Mouse (Mus musculus) T-helper 2 cell (primary cell): Measurements from ENCODE around the gene Reep6.

ENCODE experiments used
- in situ Hi-C: fragments of 300-600 bp; cut with MboI, MseI; formaldehyde crosslinking; loops from one replicate; pipeline ENCODE4 v1.15.1; 2025; ENCODE audit warnings: high pct_unique_total_duplicates

Reep6 gene

DNA sequence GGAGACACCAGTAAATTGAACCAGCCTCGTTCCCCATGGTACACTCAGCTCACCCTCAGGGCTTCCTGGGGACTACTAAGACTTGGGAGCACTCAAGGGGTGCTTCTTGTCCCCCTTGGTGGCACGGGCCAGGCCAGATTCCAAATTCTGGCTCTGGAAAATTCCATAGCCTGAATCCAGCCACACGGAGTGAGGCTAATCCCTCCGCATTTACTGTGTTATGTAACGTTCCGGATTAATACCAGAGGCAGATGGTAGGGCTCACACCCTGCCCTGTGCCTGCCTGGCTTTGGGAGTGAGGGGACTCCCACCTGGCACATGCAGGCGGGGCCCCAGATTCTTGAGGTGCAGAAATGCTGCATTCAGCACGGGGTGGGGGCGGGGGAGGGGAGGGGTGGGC is 25.7 kb downstream of the Reep6 start:
- in situ Hi-C loops = no loop called here

- in situ Hi-C loops = no loop called here
Measured at GRCm38 (mm10) chr10:80356001-80356682, 26.4 kb downstream of the Reep6 start, which contains the start of gene Plk5. Gene Plk5, plus strand, starts transcription at chr10:80356459.

GRCm38 (mm10) chr10:80356737-80357136 is 27.0 kb downstream of the Reep6 start:
- in situ Hi-C loops = no loop called here

GRCm38 (mm10) chr10:80357336-80357735 is 27.6 kb downstream of the Reep6 start:
- in situ Hi-C loops = no loop called here

- in situ Hi-C loops = no loop called here
Measured at GRCm38 (mm10) chr10:80357994-80358639, 28.4 kb downstream of the Reep6 start.

DNA sequence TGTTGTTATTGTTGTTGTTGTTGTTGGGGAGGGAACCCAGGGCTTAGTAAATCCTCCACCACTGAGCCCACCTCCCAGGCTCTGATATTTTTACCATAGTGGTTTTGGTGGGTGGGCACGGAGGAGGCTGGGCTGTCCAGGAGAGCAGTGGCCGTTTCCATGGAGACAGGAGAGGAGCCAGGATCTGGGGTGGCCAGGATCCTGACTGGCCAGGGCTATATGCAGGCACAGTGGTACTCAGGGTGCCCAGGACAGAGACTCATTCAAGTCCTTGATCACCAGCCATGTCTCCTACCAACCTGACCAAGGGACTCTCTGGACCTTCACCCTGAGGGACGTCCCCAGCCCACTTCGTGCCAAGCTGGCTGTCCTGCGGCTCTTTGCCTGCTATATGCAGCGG is 34.0 kb downstream of the Reep6 start:
- in situ Hi-C loops = no loop called here

- in situ Hi-C loops = no loop called here
Measured at GRCm38 (mm10) chr10:80365736-80366135, 36.0 kb downstream of the Reep6 start.

DNA sequence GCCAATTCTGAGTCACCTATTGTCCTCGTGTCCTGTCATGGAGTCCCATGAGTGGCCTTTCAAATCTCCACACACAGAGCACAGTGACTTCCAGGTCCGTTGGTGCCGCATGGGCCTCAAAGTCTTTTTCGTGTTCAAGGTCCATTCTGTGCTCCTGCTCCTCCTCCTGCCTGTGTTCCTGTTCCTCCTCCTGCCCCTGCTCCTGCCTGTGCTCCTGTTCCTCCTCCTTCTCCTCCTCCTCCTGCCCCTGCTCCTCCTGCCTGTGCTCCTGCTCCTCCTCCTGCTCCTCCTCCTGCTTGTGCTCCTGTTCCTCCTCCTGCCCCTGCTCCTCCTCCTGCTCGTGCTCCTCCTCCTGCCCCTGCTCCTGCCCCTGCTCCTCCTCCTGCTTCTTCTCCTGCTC is 38.2 kb downstream of the Reep6 start:
- in situ Hi-C loops = no loop called here

DNA sequence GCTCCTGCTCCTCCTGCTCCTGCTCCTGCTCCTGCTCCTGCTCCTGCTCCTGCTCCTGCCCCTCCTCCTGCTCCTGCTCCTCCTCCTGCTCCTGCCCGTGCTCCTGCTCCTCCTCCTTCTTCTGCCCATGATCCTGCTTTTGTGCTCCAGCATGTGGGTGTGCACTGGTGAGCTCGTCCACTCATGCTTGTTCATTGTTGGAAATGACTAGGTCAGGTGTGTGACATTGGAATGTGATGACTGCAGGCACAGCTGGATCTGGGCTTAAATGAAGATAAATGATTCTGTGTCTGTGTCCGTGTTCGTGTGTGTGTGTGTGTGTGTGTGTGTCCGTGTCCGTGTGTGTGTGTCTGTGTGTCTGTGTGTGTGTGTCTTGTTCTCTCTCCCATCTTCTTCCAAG is 38.6 kb downstream of the Reep6 start:
- in situ Hi-C loops = no loop called here

DNA sequence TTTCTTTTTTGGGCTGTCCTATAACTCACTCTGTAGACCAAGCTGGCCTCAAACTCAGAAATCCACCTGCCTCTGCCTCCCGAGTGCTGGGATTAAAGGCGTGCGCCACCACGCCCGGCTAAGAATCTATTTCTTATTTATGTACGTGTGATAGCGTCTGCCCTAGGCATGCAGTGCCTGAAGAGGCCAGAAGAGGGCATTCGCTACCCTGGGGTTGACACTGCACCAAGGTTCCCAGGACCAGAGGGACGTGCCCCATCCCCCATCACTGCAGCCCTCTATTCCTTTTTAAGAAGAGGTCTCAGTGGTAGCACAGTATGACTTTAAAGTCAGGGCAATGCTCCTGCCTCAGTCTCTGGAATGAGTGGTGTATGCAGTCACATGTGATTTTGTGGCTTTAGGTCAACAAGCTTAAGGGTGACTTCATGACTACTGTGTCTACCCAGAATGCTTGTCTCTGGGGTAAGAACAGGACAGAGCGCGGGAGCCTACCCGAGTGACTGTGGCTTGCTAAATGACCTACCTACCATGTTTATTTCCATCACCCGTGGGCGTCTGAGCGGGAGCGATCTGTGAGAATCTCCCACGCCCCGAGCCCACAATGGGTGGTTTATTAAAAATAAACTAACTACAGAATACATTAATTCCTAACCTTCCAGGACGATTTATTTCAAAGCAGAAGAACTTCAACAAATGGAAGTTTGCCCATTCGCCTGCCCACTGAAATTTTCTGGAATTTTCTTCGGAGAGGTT is 40.4 kb downstream of the Reep6 start:
- in situ Hi-C loops = no loop called here

GRCm38 (mm10) chr10:80371411-80371966 is 41.7 kb downstream of the Reep6 start:
- in situ Hi-C loops = no loop called here

DNA sequence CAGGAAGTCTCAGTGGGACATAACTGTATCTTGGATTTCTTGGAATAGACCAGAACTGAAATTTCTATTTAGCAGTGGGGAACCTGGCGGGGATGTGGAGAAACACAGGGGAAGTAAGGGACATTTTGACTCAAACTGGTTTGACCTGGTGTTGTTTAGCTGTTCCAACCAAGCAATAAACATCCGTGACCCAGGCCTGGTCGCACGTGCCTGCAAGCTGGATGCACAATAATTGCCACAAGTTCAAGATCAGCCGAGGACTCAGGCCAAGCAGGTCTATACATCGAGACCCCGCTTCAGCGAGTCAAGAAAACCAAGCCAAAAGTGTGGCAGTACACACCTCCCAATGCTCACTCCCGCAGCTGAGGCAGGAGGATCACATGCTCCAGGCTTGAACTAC is 42.2 kb downstream of the Reep6 start:
- in situ Hi-C loops = no loop called here

DNA sequence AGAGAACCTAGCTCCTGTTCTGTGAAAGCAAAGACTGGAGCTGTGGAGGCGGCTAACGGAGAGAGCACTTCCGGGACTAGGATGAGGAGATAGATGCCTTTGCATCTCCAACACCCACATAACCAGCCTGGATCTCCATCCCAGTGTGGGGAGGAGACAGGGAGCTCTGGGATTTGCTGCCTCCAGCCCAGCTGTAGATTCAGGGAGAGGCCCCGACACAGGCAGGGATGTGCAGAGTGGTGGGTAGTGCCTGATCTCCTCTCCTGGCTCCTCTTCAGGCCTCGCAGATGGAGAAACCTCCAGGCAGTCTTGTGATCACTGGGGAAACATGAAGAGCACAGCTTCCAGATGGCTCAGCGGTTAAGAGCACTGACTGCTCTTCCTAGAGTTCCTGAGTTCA is 43.0 kb downstream of the Reep6 start:
- in situ Hi-C loops = no loop called here

DNA sequence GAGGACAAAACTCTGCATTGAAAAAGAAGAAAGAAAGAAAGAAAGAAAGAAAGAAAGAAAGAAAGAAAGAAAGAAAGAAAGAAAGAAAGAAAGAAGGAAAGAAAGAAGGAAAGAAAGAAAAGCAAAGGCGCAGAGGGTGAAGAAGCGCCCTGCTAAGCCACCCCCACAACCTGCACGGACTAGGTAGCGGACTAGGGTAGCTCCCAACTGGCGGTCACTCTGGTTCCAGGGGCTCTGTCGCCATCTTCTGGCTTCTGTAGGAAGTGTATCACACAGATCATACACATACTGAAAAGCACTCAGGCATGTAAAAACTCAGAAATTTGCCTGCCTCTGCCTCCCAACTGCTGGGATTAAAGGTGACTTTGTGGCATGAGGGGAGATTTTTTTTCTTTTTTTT is 44.3 kb downstream of the Reep6 start:
- in situ Hi-C loops = no loop called here

- in situ Hi-C loops = no loop called here
Measured at GRCm38 (mm10) chr10:80376160-80376559, 46.4 kb downstream of the Reep6 start.

- in situ Hi-C loops = no loop called here
Measured at GRCm38 (mm10) chr10:80377716-80378115, 48.0 kb downstream of the Reep6 start.

GRCm38 (mm10) chr10:80382641-80383365 is 53.0 kb downstream of the Reep6 start:
- in situ Hi-C loops = no loop called here

- in situ Hi-C loops = no loop called here
Measured at GRCm38 (mm10) chr10:80383431-80383830, 53.7 kb downstream of the Reep6 start.

DNA sequence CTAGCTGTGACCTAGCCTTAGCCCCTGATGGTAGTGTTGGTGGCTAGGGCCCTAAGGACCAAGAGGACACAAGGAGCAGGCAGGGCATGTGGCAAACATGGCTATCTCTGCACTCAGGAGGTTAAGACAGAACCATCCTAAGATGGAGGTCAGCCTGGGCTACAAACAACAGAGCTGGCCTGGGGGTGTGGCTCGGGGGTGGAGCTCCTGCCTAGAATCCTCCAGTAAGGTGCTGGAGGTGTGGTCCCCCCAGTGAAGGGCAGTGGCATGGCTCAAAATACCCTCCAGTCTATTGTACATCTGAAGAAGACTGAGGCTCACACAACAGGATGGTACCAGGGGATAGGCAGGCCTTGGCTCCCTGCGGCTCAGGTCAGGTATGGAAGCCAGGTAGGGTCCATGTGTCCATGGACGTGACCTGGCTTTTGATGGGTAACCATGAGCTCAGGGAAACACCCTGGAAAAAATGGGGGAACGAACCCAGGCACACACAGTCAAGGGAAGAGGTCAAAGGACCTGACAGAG is 54.4 kb downstream of the Reep6 start:
- in situ Hi-C loops = no loop called here

GRCm38 (mm10) chr10:80384709-80385108 is 55.0 kb downstream of the Reep6 start:
- in situ Hi-C loops = no loop called here

GRCm38 (mm10) chr10:80385310-80385709 is 55.6 kb downstream of the Reep6 start:
- in situ Hi-C loops = no loop called here
